Mouse (Mus musculus): ENCODE measurements around the gene Rhoh.

The Rhoh gene

GRCm38 (mm10) chr5:65895121-65895692 lies 34.2 kb downstream of the Rhoh start:
- peak; percentile 49 to 58 for DNase-seq (ENCODE audit: low spot score in 2 of 2)

- no peak for DNase-seq (ENCODE audit: low spot score in 2 of 2)
Observed at GRCm38 (mm10) chr5:65895764-65896163, 34.8 kb downstream of the Rhoh start.

- no peak for DNase-seq (ENCODE audit: low spot score in 2 of 2)
Observed at GRCm38 (mm10) chr5:65897731-65898130, 36.7 kb downstream of the Rhoh start.

DNA sequence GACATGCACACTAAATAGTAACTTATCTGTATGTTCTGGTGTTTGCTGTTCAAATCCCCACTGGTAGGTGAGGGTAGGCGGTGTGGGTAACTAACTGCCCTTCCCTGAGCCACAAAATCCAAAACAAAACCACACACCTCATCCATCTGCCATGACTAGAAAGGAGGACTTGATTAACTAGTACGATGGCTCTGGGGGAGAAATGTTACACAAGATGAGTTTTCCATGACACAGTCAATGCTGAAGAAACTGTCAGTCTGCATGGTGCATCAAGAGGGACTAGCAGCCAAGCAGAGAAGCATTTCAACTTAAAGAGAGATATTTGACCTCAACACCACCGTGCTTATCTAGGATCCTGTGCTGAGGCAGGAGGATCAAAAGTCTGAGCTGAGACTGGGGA lies 37.7 kb downstream of the Rhoh start:
- no peak for DNase-seq (ENCODE audit: low spot score in 2 of 2)

- DNase-seq (ENCODE audit: low spot score in 2 of 2), result no peak
Observed at GRCm38 (mm10) chr5:65900113-65900512, 39.1 kb downstream of the Rhoh start.

- DNase-seq (ENCODE audit: low spot score in 2 of 2), result peak; percentile 72 to 78
Observed at GRCm38 (mm10) chr5:65900862-65901265, 39.9 kb downstream of the Rhoh start.

GRCm38 (mm10) chr5:65901868-65902418 lies 40.9 kb downstream of the Rhoh start:
- DNase-seq (ENCODE audit: low spot score in 2 of 2), result no peak

DNA sequence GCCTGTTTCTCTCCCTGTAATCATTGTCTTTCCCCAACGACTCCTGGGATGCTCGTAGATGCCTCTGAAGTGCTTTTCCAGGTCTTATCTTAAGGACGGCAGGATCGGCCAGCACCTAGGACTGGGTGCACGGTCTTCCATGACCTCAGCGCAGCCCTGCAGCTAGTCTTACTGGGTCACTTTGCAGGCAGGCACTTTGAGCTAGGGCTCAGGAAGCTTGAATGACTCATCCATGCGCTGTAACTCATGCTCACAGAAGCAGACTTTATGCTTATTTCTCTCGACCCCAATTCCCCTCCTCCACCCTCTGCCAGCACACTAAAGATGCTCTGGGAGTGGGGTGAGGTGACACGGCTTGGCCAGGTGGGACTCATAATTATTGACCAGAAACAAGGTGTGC lies 41.8 kb downstream of the Rhoh start:
- DNase-seq (ENCODE audit: low spot score in 2 of 2), result no peak

GRCm38 (mm10) chr5:65904476-65904875 lies 43.5 kb downstream of the Rhoh start:
- no peak for DNase-seq (ENCODE audit: low spot score in 2 of 2)

GRCm38 (mm10) chr5:65908751-65909150 lies 47.7 kb downstream of the Rhoh start:
- DNase-seq (ENCODE audit: low spot score in 2 of 2), result no peak

DNA sequence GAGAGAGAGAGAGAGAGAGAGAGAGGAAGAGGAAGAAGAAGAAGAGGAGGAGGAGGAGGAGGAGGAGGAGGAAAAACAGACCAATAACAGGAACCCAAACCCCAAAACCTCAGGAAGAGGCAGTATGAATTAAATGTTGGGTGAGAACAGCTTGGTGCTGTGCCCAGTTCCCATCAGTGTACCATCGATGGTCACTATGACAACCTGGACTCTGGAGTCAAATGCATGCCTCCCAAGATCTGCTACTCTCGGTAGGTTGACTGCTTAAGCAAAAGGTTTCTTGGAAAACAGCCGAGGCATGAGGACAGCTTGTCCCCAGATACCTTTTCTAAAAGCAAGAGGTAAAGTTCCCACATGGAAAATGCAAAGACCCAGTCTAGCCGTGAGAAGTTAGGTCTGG lies 48.3 kb downstream of the Rhoh start:
- DNase-seq (ENCODE audit: low spot score in 2 of 2), result no peak

DNA sequence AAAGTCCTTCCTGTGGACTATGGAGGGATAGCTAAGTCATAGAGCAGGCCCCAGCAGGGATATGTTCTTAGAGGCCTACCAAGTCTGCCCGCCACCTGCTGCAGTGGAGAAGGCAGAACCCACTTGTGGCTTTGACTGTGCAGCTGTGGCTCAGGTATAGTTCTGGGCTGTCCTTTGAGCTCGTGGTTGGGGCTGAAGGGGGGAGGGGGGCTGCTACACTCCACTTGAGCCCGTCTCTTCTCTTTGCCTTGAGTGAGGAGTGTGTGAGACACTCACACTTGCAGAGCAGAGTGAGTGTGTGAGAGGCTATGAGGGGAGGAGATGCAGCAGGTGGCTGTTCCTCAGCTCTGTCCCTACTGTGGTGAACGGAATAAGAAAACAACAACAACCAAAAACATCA lies 49.4 kb downstream of the Rhoh start:
- peak; percentile 63 to 64 for DNase-seq (ENCODE audit: low spot score in 2 of 2)

DNA sequence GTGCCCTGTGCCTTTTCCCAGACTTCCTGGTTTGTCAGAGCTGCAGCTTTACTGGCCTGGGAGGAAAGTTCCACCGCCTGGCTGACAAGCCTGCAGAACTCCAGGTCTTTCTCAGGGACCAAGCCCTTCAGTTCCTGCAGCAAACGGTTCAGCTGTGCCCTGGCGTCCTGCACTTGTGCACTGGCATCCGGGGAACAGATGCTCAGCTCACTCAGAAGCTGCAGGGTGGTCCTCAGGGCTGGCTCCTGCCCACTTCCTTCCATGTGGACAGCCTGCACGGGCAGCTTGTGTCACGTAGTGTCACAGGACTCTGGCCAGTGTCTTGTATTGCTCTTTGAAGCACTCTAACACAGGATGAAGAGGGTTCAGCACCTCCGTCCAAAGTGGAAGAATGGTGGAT lies 50.7 kb downstream of the Rhoh start:
- DNase-seq (ENCODE audit: low spot score in 2 of 2), result no peak

DNA sequence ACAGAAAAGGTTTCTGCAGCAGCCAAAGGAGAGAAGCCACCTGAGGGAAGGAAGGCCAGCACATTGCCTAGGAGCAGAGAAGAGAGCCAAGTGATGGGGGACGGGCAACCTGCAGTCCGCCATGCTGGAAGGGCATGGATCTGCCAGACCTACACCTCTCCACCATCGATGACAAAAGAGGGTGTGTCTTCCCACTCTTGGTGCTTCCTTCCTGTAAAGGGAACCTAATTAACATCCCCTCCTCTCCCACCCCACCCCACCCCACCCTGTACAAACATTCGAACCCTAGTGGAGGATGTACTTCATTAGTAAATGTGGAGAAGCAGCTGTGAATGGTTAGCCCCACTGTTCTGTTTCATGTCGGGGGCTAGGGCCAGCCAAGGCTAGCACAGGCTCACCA lies 51.2 kb downstream of the Rhoh start:
- no peak for DNase-seq (ENCODE audit: low spot score in 2 of 2)

- no peak for DNase-seq (ENCODE audit: low spot score in 2 of 2)
Observed at GRCm38 (mm10) chr5:65913126-65913525, 52.1 kb downstream of the Rhoh start.

DNA sequence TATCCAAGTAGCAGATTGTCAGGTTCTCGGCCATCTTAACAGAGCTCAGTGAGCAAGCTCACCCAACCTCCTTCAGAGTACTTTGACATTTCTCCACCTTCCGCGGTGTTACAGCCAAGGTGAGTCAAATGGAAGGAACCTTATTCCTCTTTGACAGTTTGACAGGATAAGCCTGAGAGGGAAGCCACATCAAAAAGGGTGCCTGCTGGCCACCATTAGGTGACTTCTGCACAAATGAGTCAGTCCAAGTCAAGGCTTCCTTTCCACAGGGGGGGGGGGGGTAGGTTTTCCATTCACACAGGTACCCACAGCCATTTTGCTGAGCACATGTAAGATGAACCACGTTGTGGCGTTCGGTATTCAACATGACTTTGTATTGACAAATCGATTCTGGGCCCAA lies 53.3 kb downstream of the Rhoh start:
- no peak for DNase-seq (ENCODE audit: low spot score in 2 of 2)

- no peak for DNase-seq (ENCODE audit: low spot score in 2 of 2)
Observed at GRCm38 (mm10) chr5:65916930-65917329, 55.9 kb downstream of the Rhoh start.

- no peak for DNase-seq (ENCODE audit: low spot score in 2 of 2)
Observed at GRCm38 (mm10) chr5:65918601-65919000, 57.6 kb downstream of the Rhoh start.

- DNase-seq (ENCODE audit: low spot score in 2 of 2), result peak; percentile 77 to 78
Observed at GRCm38 (mm10) chr5:65919326-65919725, 58.3 kb downstream of the Rhoh start.

DNA sequence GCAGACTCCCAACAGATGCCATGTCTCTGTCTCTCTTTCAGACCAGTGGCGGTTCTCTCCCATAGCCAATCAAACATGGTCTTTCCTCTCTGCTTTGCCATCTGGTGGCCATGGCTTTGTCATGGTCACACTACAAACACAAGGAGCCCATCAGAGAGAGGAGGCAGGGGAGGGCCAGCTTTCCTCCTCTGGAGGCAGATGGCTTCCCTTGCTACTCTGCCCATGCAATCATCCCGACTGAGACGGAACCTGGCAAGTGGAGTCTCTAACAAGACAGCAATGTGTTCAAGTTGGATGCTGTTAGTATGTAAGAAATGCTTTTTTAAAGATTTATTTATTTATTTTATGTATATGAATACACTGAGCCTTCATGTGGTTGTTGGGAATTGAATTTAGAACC lies 58.9 kb downstream of the Rhoh start:
- DNase-seq (ENCODE audit: low spot score in 2 of 2), result no peak

DNA sequence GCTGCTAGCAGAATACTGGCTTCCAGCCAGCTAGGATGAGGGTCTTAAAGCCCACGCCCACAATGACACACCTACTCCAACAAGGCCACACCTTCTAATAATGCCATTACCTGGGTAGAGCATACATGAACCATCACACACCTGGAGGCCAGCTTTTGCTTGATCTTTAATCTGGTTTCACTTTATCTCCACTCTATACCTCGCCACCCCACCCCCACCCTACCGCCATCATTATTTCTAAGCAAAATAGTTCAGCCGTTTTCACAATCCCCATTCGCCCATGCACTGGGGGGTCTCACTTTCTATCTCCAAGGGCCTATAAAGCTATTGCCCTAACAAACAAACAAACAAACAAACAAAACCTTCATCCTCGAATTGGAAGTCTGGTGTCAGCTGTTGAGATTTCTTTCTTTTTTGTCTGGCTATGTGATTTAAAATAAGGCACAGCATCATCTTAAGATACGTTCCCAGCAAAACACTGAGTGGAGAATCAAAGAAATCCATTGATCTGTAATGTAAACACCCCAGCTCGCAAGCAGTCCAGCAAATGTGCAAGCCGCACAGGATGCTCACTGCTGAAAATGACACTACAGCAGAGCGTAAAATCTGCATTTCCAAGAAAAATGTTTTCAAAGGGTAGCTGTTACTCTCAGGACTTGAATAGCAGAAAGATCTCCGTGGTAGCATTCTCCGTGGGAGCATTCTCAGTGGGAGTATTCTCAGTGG lies 59.9 kb downstream of the Rhoh start:
- no peak for DNase-seq (ENCODE audit: low spot score in 2 of 2)

DNA sequence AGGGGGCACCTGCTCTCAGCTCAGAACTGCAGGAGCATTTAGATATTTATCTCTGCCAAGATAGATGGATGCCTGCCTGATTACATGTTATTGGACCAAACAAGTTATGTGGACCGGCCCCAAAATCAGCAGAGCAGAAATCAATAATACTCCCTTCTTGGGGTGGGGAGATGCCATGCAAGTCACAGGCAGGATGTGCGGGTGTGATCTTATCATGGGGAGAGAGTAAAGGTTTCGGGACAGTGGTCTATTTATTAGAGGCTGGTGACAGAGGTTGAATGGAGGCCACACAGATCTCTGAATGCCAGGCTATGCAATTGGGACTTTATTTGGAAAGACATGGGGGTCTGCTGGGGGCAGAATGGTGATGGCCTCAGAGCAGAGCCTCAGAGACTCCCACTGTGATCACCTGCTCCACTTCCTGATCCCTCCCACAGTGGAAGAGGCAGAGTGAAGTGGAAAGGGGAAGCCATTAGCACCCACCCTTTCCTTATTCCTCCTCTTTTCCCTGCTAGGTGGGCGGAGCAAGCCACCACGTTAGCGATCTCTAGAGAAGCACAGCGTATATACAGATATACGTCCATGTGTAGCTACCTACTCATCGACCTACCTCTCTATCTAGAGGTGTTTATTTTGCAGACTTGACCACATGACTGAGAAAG lies 60.6 kb downstream of the Rhoh start:
- DNase-seq (ENCODE audit: low spot score in 2 of 2), result no peak

DNA sequence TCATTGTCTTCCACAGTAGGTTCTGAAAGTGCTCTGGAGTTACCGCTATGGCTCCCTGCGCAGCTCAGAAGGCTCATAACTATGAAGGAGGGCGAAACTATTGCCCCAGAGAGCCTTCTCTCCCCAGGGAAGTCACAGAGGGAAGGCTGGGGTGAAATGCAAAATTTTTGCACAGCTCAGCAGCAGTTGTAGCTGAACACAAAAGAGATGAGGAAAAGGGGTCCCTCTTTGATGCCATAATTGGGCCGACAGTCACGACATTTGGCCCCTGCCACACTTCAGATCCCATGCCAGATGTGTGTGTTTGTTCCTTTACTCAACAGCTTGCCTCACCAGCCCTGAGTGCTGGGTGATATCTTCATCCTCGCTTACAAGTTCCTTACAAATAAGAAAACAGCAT lies 65.7 kb downstream of the Rhoh start:
- DNase-seq (ENCODE audit: low spot score in 2 of 2), result peak; percentile 59 to 65

All from spleen, postnatal 36 days (tissue).